Mouse (Mus musculus) heart, embryonic 13.5 days (tissue): ENCODE data around the gene Hyal1. TPM values are rescaled to one million over a fixed set of nuclear protein-coding genes. Genes with fewer than 3 reads are reported as not detected.

Experiments
- ATAC-seq: fragments of 200-750 bp; cut with Nextera tagmentation; 2 replicates; pipeline ENCODE4 v1.8.0; 2017; ENCODE audit warnings: moderate TSS enrichment; ENCODE audit not compliant: insufficient number of reproducible peaks, low FRiP score, low TSS enrichment; ENCODE audit errors: extremely low read depth
- H3K27ac ChIP-seq: fragments of 300-500 bp; sonication (generic); replicated peaks from 2 replicates; pipeline ENCODE4 v1.5.1; 2015; ENCODE audit warnings: moderate library complexity, mild to moderate bottlenecking, inconsistent platforms
- H3K27me3 ChIP-seq: fragments of 300-500 bp; sonication (generic); replicated peaks from 2 replicates; pipeline ENCODE4 v1.6.1; 2015; ENCODE audit warnings: mild to moderate bottlenecking, inconsistent platforms
- H3K36me3 ChIP-seq: fragments of 300-500 bp; sonication (generic); 2 replicates; pipeline ENCODE4 v1.6.1; 2015; ENCODE audit warnings: mild to moderate bottlenecking, inconsistent platforms
- H3K4me1 ChIP-seq: fragments of 300-500 bp; sonication (generic); 2 replicates; pipeline ENCODE4 v1.6.1; 2015; ENCODE audit warnings: inconsistent platforms
- H3K4me2 ChIP-seq: fragments of 300-500 bp; sonication (generic); 2 replicates; pipeline ENCODE4 v1.6.1; 2015; ENCODE audit warnings: inconsistent platforms, mild to moderate bottlenecking, moderate library complexity
- H3K4me3 ChIP-seq: fragments of 300-500 bp; sonication (generic); 2 replicates; pipeline ENCODE4 v1.5.1; 2015; ENCODE audit warnings: moderate library complexity, mild to moderate bottlenecking, inconsistent platforms
- H3K9ac ChIP-seq: fragments of 300-500 bp; sonication (generic); 2 replicates; pipeline ENCODE4 v1.6.1; 2015; ENCODE audit warnings: inconsistent platforms, mild to moderate bottlenecking, moderate library complexity
- H3K9me3 ChIP-seq: fragments of 300-500 bp; sonication (generic); 2 replicates; pipeline ENCODE4 v1.6.1; 2016; ENCODE audit warnings: inconsistent platforms
- WGBS: fragments of 180-500 bp; shearing (Covaris S2); methylation state at CpG from one replicate; pipeline ENCODE4 v1.1.7; 2015; ENCODE audit warnings: mixed read lengths; 5-methylcytosine and 5-hydroxymethylcytosine counted together
- polyA plus RNA-seq: library from polyadenylated mRNA; unstranded; fragments of >200 nt; fragmentation: Nextera tagmentation; extraction: Ambion mirVana; gene quantifications from 2 replicates; pipeline ENCODE4 v1.2.1, GENCODE M21; 2015

Hyal1 gene
- polyA plus RNA-seq, 1 experiment from 2014 or later, result 6.3 TPM

DNA sequence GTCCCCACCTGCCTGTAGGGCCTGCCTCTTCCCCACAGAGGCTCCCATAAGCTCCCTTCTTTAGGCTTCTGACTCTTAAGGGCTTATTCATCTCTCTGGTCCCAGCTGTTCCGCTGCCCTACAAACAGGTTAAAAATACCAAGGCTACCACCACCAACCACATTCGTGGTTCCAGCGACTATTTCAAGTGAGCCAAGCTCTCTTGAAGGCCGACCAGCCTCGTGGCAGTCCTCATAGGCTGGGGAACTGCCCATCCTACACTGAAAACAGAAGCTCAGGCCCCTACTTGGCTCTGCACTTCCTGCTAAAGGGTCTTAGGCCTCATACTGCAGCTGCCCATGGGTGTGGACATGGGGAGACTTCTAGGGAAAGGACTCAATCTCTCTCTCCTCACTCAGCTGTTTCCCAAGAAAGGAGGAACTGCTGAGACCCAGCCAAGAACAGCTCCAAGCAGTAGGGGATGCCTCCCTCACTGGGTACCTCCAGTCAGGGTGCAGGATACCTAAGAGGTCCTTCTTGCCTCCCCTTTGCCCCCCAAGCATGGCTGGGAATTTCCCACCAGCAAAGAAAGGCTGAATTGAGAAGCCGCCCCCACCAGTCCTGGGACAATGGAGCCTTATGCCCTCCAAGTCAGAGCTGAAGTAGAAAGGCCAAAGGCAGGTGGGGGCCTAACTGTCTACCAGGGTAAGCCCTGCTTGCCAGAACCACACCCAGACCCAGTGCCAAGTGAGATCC is 34.9 kb downstream of the Hyal1 start:
- H3K27ac ChIP-seq, result peak overlapping the region; percentile 92
- H3K27me3 ChIP-seq, result no peaks in the 10 kb centered on the region
- H3K9ac ChIP-seq, result peak overlapping the region; percentile 85
- H3K4me3 ChIP-seq, result peak overlapping the region; percentile 49; the same call in 1 of the 2 replicates
- peaks cover 32% of the 10 kb centered on the region for H3K36me3 ChIP-seq
- no peak for ATAC-seq
- no peaks in the 10 kb centered on the region for H3K9me3 ChIP-seq
- H3K4me2 ChIP-seq, result peak overlapping the region; percentile 75
- H3K4me1 ChIP-seq, result peaks cover 82% of the 10 kb centered on the region
- WGBS, result 60% methylated on average over 6 of the region's 6 CpGs

DNA sequence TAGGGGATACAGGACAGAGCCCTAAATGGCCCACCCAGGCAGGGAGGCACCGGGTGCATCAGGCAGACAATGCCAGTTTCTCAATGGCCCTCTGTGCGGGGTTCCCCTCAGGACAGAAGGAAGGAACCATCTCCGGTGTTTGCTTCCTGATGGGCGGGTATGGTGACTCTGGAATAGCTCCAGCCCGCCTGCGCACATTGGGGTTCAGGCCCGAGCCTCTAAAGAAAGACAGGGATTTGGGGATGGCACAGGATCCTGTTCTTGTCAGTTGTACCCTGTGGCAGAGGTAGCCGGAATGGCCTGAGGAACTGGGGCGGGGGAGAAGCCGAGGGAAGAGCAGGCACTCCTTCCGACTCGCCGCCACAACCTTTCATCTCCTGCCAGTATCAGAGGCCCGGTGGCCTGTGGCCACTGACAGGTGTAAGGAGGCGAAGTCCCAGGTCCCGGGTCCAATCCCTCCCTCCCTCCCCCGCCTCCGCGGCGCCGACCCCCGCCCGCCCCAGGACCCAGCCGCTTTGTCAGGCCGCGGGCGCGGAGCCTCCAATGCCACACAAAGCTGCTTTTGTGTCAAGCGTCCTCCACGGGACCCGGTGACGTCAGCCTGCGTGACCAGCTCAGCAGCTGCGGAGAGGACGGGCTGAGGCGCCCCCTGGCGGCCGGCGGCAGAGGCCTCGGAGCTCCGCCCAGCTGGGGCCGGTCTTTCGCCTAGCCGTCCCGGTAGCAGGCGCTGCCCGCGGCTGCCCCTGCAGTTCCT is 35.6 kb downstream of the Hyal1 start:
- Histone ChIP-seq H3K9ac (peak overlapping the region; percentile 85), H3K27ac (peak overlapping the region; percentile 92), H3K4me2 (peak overlapping the region; percentile 75), H3K36me3 (peaks cover 39% of the 10 kb centered on the region), H3K9me3 (no peaks in the 10 kb centered on the region), H3K27me3 (no peaks in the 10 kb centered on the region), H3K4me1 (peaks cover 75% of the 10 kb centered on the region), H3K4me3 (peak overlapping the region; percentile 49)
- WGBS, result 7% methylated on average over 43 of the region's 48 CpGs
- ATAC-seq, result peak; percentile 85

DNA sequence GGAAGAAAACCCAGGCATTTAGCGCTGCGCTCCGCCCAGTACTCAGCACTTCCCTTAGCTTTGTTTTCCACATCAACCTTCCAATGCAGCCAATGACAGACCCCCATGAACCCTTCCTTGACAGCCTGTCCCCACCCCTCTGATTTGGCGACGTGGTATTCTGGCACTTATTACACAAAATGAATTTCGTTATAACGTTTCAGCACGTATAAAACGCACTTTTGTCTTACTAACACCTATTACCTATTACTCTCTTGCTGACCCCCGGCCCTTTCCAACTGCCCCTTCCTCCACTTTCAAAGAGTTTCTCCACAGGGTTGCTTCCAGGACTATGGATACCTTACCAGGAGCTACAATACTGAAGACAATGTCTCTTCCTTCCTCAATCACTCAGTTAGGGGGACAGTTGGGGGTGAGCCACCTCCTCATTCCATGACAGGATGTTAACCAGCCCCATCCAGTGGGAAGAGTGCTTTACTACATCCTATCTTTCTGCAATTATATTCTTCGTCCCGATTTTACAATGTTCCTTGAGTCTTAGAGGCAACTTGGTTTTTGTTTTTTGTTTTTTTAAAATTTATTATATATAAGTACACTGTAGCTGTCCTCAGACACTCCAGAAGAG is 36.3 kb downstream of the Hyal1 start:
- Histone ChIP-seq H3K27ac (peak overlapping the region; percentile 92), H3K4me1 (peaks cover 75% of the 10 kb centered on the region), H3K4me3 (peak overlapping the region; percentile 49), H3K9ac (peak overlapping the region; percentile 48), H3K4me2 (peak overlapping the region; percentile 75), H3K9me3 (no peaks in the 10 kb centered on the region), H3K27me3 (no peaks in the 10 kb centered on the region), H3K36me3 (peaks cover 46% of the 10 kb centered on the region)
- 12% methylated on average over 12 of the region's 12 CpGs for WGBS
- ATAC-seq, result no peak

DNA sequence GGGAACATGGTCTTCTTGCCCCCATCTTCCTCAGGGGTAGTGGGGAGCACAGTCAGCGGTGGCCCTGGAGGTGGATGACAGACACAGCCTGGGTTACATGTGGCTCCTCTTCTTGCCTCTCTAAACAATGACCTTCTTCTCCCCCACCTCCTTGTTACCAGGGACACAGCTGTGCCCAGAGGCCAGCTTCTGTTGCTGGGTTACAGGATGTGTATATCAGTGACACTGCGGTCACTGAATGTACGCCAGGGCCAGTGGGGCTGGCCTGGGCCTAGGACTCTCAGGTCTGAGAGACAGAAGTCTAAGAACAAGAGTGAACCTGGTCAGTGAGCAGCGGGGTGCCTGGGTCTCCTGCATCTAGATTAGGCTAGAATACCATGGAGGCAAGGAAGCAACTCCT is 38.3 kb downstream of the Hyal1 start:
- no peak for ATAC-seq
- no peak overlapping the region for H3K4me2 ChIP-seq
- no peaks in the 10 kb centered on the region for H3K9me3 ChIP-seq
- WGBS, result 69% methylated on average over 4 of the region's 4 CpGs
- peak overlapping the region; percentile 48 for H3K9ac ChIP-seq
- no peaks in the 10 kb centered on the region for H3K27me3 ChIP-seq
- H3K27ac ChIP-seq, result 0 out of 2 replicates have a peak overlapping the region, but pooled peaks have one; percentile 26
- H3K4me1 ChIP-seq, result peaks cover 75% of the 10 kb centered on the region
- no peak overlapping the region for H3K4me3 ChIP-seq
- H3K36me3 ChIP-seq, result peaks cover 65% of the 10 kb centered on the region

DNA sequence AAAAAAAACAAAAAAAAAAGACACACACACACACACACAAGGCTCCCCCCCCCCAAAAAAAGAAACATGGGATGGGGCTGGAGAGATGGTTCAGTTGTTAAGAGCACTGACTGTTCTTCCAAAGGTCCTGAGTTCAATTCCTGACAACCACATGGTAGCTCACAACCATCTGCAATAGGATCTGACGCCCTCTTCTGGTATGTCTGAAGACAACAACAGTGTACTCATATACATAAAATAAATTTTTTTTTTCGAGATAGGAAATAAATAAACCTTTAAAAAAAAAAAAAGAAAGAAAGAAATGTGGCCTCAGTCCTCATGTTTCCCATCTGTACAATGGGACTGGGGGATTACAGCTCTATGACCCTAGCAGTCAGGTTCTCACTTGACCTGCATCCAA is 40.7 kb downstream of the Hyal1 start:
- 59% methylated on average over 2 of the region's 2 CpGs for WGBS

DNA sequence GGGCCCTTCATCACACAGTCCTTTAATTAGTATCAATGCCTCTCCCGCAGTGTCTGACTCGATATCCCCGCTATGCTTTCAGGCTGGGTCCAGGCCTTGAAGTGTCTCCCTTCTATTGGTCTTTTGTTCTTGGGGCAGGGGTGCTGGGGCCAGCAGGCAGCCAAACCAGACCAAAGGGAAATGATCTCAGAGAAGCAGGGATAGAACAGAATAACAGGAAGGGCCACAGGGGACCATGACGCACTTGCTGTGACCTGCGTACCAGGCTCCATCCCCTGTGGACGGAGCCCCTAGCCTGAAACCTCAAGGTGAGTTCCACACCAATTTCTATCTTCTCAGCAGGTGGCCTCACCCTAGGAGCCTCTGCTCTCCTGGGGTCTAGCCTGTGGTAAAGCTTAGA is 41.4 kb downstream of the Hyal1 start:
- Histone ChIP-seq H3K27me3 (no peaks in the 10 kb centered on the region), H3K4me1 (peaks cover 73% of the 10 kb centered on the region), H3K4me3 (no peak overlapping the region), H3K9me3 (no peaks in the 10 kb centered on the region), H3K36me3 (peaks cover 87% of the 10 kb centered on the region), H3K9ac (peak overlapping the region; percentile 61), H3K27ac (peak overlapping the region; percentile 95), H3K4me2 (peak overlapping the region; percentile 34; the same call in 1 of the 2 replicates)
- 78% methylated on average over 6 of the region's 6 CpGs for WGBS
- no peak for ATAC-seq

More for the DNA sequence above, 40.7 kb downstream of the Hyal1 start:
- Histone ChIP-seq H3K9ac (peak overlapping the region; percentile 61), H3K27me3 (no peaks in the 10 kb centered on the region), H3K4me1 (peaks cover 75% of the 10 kb centered on the region), H3K36me3 (peaks cover 81% of the 10 kb centered on the region), H3K4me2 (no peak overlapping the region), H3K27ac (peak overlapping the region; percentile 95), H3K4me3 (no peak overlapping the region), H3K9me3 (no peaks in the 10 kb centered on the region)
- ATAC-seq, result no peak

DNA sequence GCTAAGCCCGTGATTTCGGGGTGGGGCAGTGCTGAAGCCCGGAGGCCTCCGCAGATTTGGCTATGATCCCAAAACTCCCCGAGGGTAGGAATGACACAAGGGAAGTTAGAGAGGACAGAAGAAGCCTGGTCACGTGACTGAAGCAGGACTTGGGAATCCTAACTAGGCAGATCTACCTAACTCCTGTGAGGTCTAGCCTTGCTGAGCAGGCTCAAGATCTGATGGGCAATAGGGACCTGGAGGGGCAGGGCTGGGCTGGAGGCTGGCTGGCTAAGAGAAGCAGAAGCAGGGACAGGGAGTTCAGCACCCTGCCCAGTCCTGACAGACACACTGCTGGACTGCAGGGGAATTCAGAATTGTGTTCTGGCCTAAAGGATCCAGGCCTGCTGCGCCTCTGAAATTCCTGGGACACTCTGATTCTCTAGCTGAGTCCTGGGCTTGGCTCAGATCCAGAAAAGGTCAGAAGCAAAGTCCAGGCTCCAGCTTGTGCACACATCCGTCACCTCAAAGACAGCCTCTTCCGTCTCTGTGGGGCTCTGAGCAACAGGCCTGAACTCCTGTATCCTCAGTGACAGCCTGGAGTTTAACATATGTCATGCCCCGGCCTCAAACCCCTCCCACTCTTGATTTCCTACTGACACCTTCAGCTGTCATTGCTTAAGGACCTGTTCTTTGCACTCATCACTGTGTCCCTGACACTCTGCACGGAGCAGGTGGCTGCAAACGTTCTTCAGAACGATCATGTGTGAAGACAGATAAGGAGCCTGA is 42.2 kb downstream of the Hyal1 start:
- Histone ChIP-seq H3K27me3 (no peaks in the 10 kb centered on the region), H3K4me2 (peak overlapping the region; percentile 34), H3K9ac (peak overlapping the region; percentile 61), H3K9me3 (no peaks in the 10 kb centered on the region), H3K36me3 (peaks cover 90% of the 10 kb centered on the region), H3K4me3 (0 out of 2 replicates have a peak overlapping the region, but pooled peaks have one; percentile 1), H3K27ac (peak overlapping the region; percentile 95), H3K4me1 (peaks cover 73% of the 10 kb centered on the region)
- 12% methylated on average over 13 of the region's 13 CpGs for WGBS
- peak; percentile 68; the same call in 1 of the 2 replicates for ATAC-seq

DNA sequence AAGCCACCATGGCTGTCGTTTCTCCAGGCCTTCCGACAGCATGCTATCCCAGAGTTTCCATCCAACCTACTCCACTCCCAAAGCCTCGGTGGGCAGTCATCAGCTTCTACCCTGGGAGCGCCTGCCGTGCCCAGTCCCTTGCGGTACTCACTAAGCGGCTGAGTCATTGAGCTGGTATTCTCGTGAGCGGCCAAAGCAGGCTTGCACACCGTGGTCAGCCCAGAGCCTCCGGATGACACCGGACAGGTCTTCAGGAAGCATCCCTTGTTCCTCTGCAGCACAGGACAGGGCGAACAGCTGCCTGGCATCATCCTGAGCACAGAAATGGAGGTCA is 42.8 kb downstream of the Hyal1 start:
- Histone ChIP-seq H3K4me1 (peaks cover 73% of the 10 kb centered on the region), H3K9ac (peak overlapping the region; percentile 73), H3K36me3 (peaks cover 89% of the 10 kb centered on the region), H3K9me3 (no peaks in the 10 kb centered on the region), H3K4me2 (peak overlapping the region; percentile 42), H3K27me3 (no peaks in the 10 kb centered on the region), H3K27ac (peak overlapping the region; percentile 95), H3K4me3 (0 out of 2 replicates have a peak overlapping the region, but pooled peaks have one; percentile 1)
- 26% methylated on average over 13 of the region's 13 CpGs for WGBS
- ATAC-seq, result peak; percentile 23; the same call in 1 of the 2 replicates

DNA sequence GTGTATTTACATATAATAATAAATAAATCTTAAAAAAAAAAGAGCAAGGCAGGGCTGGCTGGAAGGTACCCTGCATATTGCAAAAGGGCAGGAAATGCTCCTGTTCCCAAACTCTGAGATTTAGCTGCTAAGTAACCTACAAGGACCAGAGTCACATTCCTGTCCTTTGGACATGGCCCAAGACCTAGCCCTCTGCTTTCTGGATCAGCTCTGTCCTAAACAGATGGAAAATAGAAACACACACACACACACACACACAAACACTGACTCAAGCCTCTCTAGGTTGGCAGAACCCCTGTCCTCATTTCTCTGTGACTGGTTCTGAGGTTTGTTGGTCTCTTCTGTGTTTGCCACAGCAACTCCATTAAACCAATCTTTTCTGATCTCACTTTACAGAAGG is 44.2 kb downstream of the Hyal1 start:
- no peak for ATAC-seq

DNA sequence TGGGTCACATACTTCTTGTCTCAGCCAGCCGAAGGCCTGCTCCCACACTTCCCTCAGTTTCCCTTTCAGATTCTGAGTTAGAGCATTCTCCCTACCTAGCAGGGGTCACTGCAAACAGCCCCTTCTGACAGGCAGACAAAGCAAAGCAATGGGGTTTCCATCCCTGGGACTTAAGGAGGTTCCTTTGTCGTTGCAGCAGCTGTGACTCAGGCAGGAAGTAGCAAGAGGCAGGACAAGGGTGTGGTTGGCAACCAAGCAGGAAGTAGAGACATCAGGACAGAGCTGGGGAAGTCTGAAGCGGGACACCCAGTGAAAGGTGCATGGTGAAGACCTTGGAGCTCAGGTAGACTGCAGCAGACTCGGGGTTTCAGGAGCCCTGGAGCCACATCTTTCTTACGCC is 47.8 kb downstream of the Hyal1 start:
- H3K9me3 ChIP-seq, result no peaks in the 10 kb centered on the region
- H3K4me2 ChIP-seq, result 0 out of 2 replicates have a peak overlapping the region, but pooled peaks have one; percentile 3
- peaks cover 92% of the 10 kb centered on the region for H3K4me1 ChIP-seq
- H3K27me3 ChIP-seq, result no peaks in the 10 kb centered on the region
- no peak for ATAC-seq
- peaks cover 67% of the 10 kb centered on the region for H3K36me3 ChIP-seq
- no peak overlapping the region for H3K4me3 ChIP-seq
- H3K27ac ChIP-seq, result peak overlapping the region; percentile 84
- 66% methylated on average over 5 of the region's 5 CpGs for WGBS
- peak overlapping the region; percentile 61 for H3K9ac ChIP-seq

More for the DNA sequence above, 44.2 kb downstream of the Hyal1 start:
- Histone ChIP-seq H3K4me3 (no peak overlapping the region), H3K4me2 (no peak overlapping the region), H3K9ac (peak overlapping the region; percentile 50; the same call in 1 of the 2 replicates), H3K4me1 (peaks cover 78% of the 10 kb centered on the region), H3K36me3 (peaks cover 89% of the 10 kb centered on the region), H3K27ac (peak overlapping the region; percentile 95), H3K27me3 (no peaks in the 10 kb centered on the region), H3K9me3 (no peaks in the 10 kb centered on the region)
